Mouse (Mus musculus): ENCODE measurements around the gene Aldh3a1. TPM values are rescaled to one million over a fixed set of nuclear protein-coding genes. Genes with fewer than 3 reads are reported as not detected.

The Aldh3a1 gene
- total and polyA plus RNA-seq, 3 experiments, result 1.0 to 3.3 (median 1.6) TPM

DNA sequence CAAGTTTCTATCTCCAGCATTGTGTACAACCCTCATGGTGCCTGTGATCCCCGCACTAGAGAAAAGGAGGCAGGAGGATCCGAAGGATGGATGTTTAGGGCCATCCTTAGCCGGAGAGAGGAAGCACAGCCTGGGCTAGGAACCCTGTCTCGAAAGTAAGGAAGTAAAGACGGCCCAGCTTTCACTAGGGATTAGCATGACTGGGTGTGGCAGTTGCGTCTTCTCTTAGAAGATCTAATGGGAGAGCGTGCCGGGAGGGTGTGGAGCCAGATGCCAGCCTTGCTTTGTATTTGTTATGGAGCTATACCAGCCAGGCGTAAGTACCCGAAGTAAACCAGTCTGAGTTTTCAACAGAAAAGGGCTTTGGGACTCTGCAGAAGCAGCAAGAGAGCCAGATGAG lies 17.6 kb downstream of the Aldh3a1 start:
- intact Hi-C loops (cut with DNase I), result no loop called here
- Histone ChIP-seq H3K36me3 (ENCODE audit: control insufficient read depth, insufficient read depth, low read length) (no peaks in the 10 kb centered on the region), H3K79me2 (replicated peaks; ENCODE audit: control insufficient read depth, insufficient read depth, low read length) (no peaks in the 10 kb centered on the region), H3K4me3 (no peak overlapping the region), H3K4me1 (ENCODE audit: control insufficient read depth, insufficient read depth, low read length) (peaks cover 8% of the 10 kb centered on the region), H3K27me3 (ENCODE audit: control insufficient read depth, insufficient read depth, low read length) (no peaks in the 10 kb centered on the region), H3K27ac (peak overlapping the region; percentile 15), H3K9ac (ENCODE audit: low read depth, low read length) (no peak overlapping the region)
- TF ChIP-seq POLR2A (IDR thresholded peaks at IDR 0.05; ENCODE audit: insufficient read depth, low read depth, low read length) (no peak), EP300 (IDR thresholded peaks at IDR 0.05; ENCODE audit: insufficient read depth, low read depth, low read length) (no peak), CTCF (IDR thresholded peaks at IDR 0.05) (no peak)
- DNase-seq, result no peak
- 79% methylated on average over 10 of the region's 10 CpGs for WGBS

DNA sequence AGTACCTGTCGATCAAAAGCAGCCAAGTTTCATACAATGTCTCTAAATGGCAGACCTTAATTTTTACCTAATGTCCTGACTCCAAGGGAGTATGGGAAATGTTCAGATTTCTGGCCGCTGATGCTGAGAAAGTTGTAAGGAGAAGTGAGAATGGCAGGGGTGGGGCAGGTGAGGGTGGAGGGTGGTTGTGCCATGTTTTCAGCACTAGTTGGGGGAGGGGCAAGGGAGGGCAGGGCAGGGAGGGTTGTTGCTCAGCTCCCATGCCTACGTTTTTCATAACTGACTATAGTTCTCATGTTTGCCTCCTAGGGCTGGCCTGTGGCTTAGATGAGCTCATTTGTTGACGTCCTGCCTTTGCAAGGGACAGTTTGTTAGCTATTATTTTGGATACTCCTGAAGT lies 18.2 kb downstream of the Aldh3a1 start:
- H3K4me1 ChIP-seq (ENCODE audit: control insufficient read depth, insufficient read depth, low read length), result peaks cover 8% of the 10 kb centered on the region
- no peaks in the 10 kb centered on the region for H3K79me2 ChIP-seq (replicated peaks; ENCODE audit: control insufficient read depth, insufficient read depth, low read length)
- peak overlapping the region; percentile 51 for H3K27ac ChIP-seq
- H3K4me3 ChIP-seq, result no peak overlapping the region
- no peaks in the 10 kb centered on the region for H3K27me3 ChIP-seq (ENCODE audit: control insufficient read depth, insufficient read depth, low read length)
- 74% methylated on average over 4 of the region's 4 CpGs for WGBS
- intact Hi-C loops (cut with DNase I), result no loop called here
- H3K36me3 ChIP-seq (ENCODE audit: control insufficient read depth, insufficient read depth, low read length), result no peaks in the 10 kb centered on the region
- H3K9ac ChIP-seq (ENCODE audit: low read depth, low read length), result no peak overlapping the region
- no peak for DNase-seq
- TF ChIP-seq CTCF (IDR thresholded peaks at IDR 0.05) (no peak), EP300 (IDR thresholded peaks at IDR 0.05; ENCODE audit: insufficient read depth, low read depth, low read length) (0 out of 2 replicates have a peak, but pooled peaks have one; percentile 6)

GRCm38 (mm10) chr11:61225941-61226412 lies 18.6 kb downstream of the Aldh3a1 start:
- Histone ChIP-seq H3K4me3 (no peak overlapping the region), H3K27ac (peak overlapping the region; percentile 51), H3K27me3 (ENCODE audit: control insufficient read depth, insufficient read depth, low read length) (no peaks in the 10 kb centered on the region), H3K4me1 (ENCODE audit: control insufficient read depth, insufficient read depth, low read length) (peaks cover 8% of the 10 kb centered on the region), H3K36me3 (ENCODE audit: control insufficient read depth, insufficient read depth, low read length) (no peaks in the 10 kb centered on the region), H3K79me2 (replicated peaks; ENCODE audit: control insufficient read depth, insufficient read depth, low read length) (no peaks in the 10 kb centered on the region), H3K9ac (ENCODE audit: low read depth, low read length) (no peak overlapping the region)
- WGBS, result 51% methylated on average over 6 of the region's 6 CpGs
- intact Hi-C loops (cut with DNase I), result loop anchor here (2.0 kb wide), 1 partner anchor 31 kb away; no protein-coding TSS in a partner anchor
- peak; percentile 75 to 82 for DNase-seq
- TF ChIP-seq POLR2A (IDR thresholded peaks at IDR 0.05; ENCODE audit: insufficient read depth, low read depth, low read length) (no peak), CTCF (IDR thresholded peaks at IDR 0.05) (no peak), EP300 (IDR thresholded peaks at IDR 0.05; ENCODE audit: insufficient read depth, low read depth, low read length) (0 out of 2 replicates have a peak, but pooled peaks have one; percentile 10)

- H3K9ac ChIP-seq (ENCODE audit: low read depth, low read length), result no peak overlapping the region
Observed at GRCm38 (mm10) chr11:61227816-61228215, 20.5 kb downstream of the Aldh3a1 start.

GRCm38 (mm10) chr11:61228406-61228805 lies 21.1 kb downstream of the Aldh3a1 start:
- Histone ChIP-seq H3K36me3 (ENCODE audit: control insufficient read depth, insufficient read depth, low read length) (no peaks in the 10 kb centered on the region), H3K27ac (no peak overlapping the region), H3K4me1 (ENCODE audit: control insufficient read depth, insufficient read depth, low read length) (peaks cover 9% of the 10 kb centered on the region), H3K4me3 (no peak overlapping the region), H3K79me2 (replicated peaks; ENCODE audit: control insufficient read depth, insufficient read depth, low read length) (no peaks in the 10 kb centered on the region), H3K9ac (ENCODE audit: low read depth, low read length) (no peak overlapping the region), H3K27me3 (ENCODE audit: control insufficient read depth, insufficient read depth, low read length) (no peaks in the 10 kb centered on the region)
- 71% methylated on average over 3 of the region's 3 CpGs for WGBS
- no peak for DNase-seq
- no peak for TF ChIP-seq POLR2A (IDR thresholded peaks at IDR 0.05; ENCODE audit: insufficient read depth, low read depth, low read length)
- TF ChIP-seq CTCF (IDR thresholded peaks at IDR 0.05), result no peak
- intact Hi-C loops (cut with DNase I), result no loop called here

More at GRCm38 (mm10) chr11:61227816-61228215, 20.5 kb downstream of the Aldh3a1 start:
- intact Hi-C loops (cut with DNase I), result loop anchor here (2.0 kb wide), 1 partner anchor 33 kb away; no protein-coding TSS in a partner anchor
- no peak overlapping the region for H3K4me3 ChIP-seq
- no peaks in the 10 kb centered on the region for H3K27me3 ChIP-seq (ENCODE audit: control insufficient read depth, insufficient read depth, low read length)
- DNase-seq, result no peak
- H3K79me2 ChIP-seq (replicated peaks; ENCODE audit: control insufficient read depth, insufficient read depth, low read length), result no peaks in the 10 kb centered on the region
- H3K4me1 ChIP-seq (ENCODE audit: control insufficient read depth, insufficient read depth, low read length), result peaks cover 9% of the 10 kb centered on the region
- no peak overlapping the region for H3K27ac ChIP-seq
- TF ChIP-seq POLR2A (IDR thresholded peaks at IDR 0.05; ENCODE audit: insufficient read depth, low read depth, low read length) (no peak), CTCF (IDR thresholded peaks at IDR 0.05) (no peak), EP300 (IDR thresholded peaks at IDR 0.05; ENCODE audit: insufficient read depth, low read depth, low read length) (no peak)
- H3K36me3 ChIP-seq (ENCODE audit: control insufficient read depth, insufficient read depth, low read length), result no peaks in the 10 kb centered on the region
- WGBS, result 66% methylated on average over 8 of the region's 8 CpGs

- peak; percentile 96; the same call in 1 of the 2 replicates for TF ChIP-seq CTCF (IDR thresholded peaks at IDR 0.05)
- peak; percentile 54; the same call in 1 of the 2 replicates for TF ChIP-seq EP300 (IDR thresholded peaks at IDR 0.05; ENCODE audit: insufficient read depth, low read depth, low read length)
- TF ChIP-seq POLR2A (IDR thresholded peaks at IDR 0.05; ENCODE audit: insufficient read depth, low read depth, low read length), result no peak
- intact Hi-C loops (cut with DNase I), result loop anchor here (1.0 to 5.0 kb wide), 5 partner anchors 36 to 177 kb away; partner anchors contain the start of gene Aldh3a2
- WGBS, result 3% methylated on average over 9 of the region's 9 CpGs
- peaks cover 4% of the 10 kb centered on the region for H3K4me1 ChIP-seq (ENCODE audit: control insufficient read depth, insufficient read depth, low read length)
- H3K27ac ChIP-seq, result peak overlapping the region; percentile 6; the same call in 1 of the 2 replicates
- no peaks in the 10 kb centered on the region for H3K36me3 ChIP-seq (ENCODE audit: control insufficient read depth, insufficient read depth, low read length)
- peak overlapping the region; percentile 11; the same call in 1 of the 2 replicates for H3K4me3 ChIP-seq
- no peak overlapping the region for H3K9ac ChIP-seq (ENCODE audit: low read depth, low read length)
- H3K27me3 ChIP-seq (ENCODE audit: control insufficient read depth, insufficient read depth, low read length), result no peaks in the 10 kb centered on the region
- peak; percentile 71 to 76 for DNase-seq
- H3K79me2 ChIP-seq (replicated peaks; ENCODE audit: control insufficient read depth, insufficient read depth, low read length), result no peaks in the 10 kb centered on the region
Observed at GRCm38 (mm10) chr11:61231329-61231728, 24.0 kb downstream of the Aldh3a1 start.

All from heart, adult 2 months (tissue).